Mouse (Mus musculus): ENCODE results near the gene Arpc1a.

DNA sequence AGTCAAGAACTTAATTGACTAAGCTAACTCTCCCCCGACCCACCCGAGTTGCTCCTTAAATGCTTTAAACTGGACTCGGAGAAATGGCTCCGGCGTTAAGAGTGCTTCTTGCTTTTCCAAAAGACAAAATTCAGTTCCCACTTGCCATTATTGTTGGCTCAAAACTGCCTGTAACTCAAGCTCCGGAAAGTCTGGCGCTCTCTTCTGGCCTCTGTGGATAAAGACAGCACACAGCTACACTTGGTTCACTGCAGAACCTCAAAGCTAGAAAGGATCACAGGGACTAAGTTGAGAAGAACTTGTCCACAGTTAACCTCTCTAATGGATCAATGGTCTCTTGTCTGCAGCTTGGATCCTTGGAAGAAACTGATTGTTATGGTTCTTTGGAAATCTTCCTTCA is 24.9 kb upstream of the Arpc1a start:
- TF ChIP-seq CTCF (IDR thresholded peaks at IDR 0.05; ENCODE audit: low read depth, low read length) (no peak), POLR2A (IDR thresholded peaks at IDR 0.05; ENCODE audit: insufficient read depth, low read length) (no peak)

Measured in ES-Bruce4 (cell line).